Mouse (Mus musculus) thymus, postnatal 0 days (tissue): ENCODE results near the gene Hs2st1. TPM values are rescaled to one million over a fixed set of nuclear protein-coding genes. Genes with fewer than 3 reads are reported as not detected.
A peak's percentile ranks its signal among the peaks of the same experiment; 100 is the strongest.

ENCODE experiments used
- DNase-seq: peaks from one replicate; pipeline ENCODE4 v3.0.0-alpha.2; 2015; ENCODE audit warnings: low spot score
- polyA plus RNA-seq: library from polyadenylated mRNA; unstranded; fragments of >200 nt; fragmentation: Nextera tagmentation; extraction: Ambion mirVana; gene quantifications from 2 replicates; pipeline ENCODE4 v1.2.1, GENCODE M21; 2015

The Hs2st1 gene
- polyA plus RNA-seq: 7.6 and 10.8 TPM in 2 replicates

- peak; percentile 99 for DNase-seq
These were observed at the start of gene Hs2st1, which contains the start of gene Selenof for GRCm38 (mm10) chr3:144570047-144570815. Gene Hs2st1 (minus strand): TSS chr3:144570181. Gene Selenof (plus strand): TSS chr3:144570304.

DNA sequence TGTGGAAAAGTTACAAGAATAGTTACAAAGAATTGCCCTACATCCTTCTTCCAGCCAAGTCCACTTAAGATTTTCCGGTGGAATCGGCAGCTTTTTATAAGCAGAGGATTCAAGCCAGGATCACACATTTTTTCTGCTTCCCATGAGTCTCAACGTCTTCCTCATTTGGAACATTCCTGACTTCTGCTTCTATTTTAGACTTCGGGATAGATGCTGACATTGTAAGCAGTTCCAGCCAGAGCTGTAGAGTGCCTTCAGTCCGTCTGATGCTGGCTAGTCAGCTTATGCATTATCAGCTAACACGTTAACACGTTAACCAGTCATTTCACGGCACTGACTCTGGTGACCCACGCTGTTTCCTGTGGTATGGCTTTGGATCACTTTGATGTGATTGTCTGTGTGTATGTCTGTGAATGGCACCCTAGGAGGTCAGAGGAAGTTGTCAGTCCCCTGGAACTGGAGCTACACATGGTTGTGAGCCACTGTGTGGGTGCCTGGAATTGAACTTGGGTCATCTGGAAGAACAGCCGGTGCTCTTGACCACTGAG is 47.7 kb upstream of the Hs2st1 start:
- DNase-seq: no peak

DNA sequence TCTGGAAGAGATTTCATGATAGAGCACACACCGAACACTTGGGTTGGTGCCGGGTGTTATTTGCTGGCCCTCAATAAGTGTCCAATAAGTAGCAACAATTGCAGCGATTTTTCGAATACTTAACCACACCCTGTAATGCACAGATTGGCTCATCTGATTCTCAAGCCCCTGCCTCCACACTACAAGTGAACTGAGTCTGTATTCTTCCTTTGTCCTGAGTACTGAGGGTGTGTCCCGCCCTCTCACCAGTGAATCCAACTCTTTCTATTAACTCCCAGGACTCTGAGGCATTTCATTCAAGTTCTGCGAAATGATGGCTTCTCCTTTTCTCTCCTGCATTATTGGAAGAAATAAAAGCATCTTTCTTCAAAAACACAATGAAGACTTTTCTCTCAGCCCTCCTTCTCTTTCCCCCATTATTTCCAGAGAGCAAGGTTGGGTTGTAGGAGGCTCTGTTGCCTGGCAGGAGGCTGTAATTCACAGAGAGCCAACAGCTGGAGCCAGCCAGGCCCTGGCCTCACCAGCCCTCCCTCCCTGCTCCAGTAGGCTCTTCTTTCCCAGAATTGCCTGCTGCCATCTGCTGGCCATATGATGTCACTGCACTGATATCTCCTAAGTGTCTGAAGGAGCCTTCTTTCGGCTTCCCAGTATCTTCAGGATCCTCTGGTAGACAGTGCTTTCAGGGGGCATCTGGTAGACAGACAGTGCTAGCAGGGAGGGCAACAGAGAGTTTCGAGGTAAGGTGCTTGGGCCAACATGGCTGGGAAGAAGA is 46.9 kb upstream of the Hs2st1 start:
- DNase-seq: peak; percentile 67

DNA sequence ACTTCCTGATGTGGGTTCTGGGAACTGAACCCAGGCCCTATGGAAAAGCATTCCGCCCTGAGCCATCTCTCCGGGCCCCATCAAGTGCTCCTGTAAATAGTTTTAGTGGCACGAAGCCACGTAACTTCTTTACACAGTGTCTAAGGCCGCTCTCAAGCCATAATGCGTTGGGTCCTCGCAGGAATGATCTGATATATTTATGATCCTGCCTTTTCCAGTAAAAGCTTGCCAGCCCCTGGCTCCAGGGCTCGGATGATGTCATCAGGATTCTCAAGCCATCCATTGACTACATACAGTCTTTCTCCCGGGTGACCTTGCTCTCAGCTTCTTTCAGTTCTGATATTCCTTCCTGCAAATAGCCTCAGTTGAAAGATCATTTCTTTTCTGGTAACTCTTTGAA is 45.5 kb upstream of the Hs2st1 start:
- DNase-seq: no peak

GRCm38 (mm10) chr3:144614698-144615097 is 44.7 kb upstream of the Hs2st1 start:
- no peak for DNase-seq

DNA sequence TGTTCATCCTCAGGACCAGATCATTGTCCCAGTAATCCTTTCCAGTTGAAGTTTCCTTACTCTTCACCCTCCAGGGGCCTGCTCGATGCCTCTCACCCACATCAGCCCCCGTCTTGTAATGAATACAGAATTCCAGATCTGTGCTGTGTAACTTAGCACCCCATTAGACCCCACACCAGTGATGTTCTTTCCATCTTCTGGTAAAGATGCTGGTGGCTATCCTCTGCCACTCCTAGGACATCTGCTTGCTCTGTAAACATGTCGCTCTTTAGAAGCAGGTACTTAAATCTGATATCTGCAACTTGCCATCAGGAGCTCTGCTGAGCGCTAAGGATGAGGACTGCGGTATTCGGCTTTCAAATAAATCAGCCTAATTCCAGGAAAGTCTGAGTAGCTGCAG is 44.3 kb upstream of the Hs2st1 start:
- DNase-seq: no peak

DNA sequence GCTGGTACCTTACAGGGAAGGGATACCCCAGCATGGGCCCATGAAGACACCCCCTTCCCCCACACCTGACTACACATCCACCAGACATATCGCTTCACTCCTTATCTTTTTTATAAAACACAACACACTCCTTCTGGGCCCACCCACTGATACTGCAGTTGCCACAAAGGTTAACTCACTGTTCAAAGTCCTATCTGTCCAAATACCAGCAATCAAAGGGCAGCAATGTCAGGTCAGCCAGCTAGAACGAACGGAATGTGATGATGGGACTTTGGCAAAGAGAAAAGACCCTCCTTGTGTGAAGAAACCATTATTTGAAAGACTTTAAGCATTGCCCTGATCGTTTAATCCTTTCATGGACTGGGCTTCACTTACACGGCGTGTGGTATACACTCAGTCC is 42.4 kb upstream of the Hs2st1 start:
- no peak for DNase-seq

DNA sequence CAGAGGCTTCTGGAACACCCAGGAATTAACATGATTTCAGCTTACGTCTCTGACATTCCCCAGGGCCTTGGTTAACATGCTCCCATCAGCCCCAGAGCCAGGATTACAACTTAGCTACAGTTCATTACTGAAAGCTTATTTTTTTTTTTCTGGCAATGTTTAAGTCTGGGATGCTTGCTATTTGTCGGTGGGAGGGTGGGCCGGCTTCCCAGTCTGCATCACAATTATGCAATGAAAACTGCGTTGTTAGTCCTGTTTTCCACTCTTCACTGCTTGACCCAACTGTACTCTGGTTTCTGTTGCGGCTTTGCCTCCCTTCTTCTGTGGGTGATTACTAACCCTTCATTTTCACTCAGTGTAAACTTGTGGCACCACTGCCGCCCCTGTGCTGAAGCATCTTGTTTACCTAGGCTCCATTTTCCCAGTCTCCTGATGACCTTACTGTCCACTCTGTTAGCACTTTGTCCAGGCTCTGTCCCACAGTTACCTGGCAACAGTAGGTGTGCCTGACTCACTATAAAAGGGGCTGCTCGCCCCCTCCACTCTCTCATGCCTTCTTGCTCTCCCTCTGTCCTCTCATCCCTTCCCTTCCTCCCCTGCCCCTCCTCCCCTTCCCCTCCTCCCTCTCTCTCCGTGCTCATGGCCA is 41.8 kb upstream of the Hs2st1 start:
- DNase-seq: no peak

- DNase-seq: no peak
These were observed 40.8 kb upstream of the Hs2st1 start for GRCm38 (mm10) chr3:144610759-144611158.

DNA sequence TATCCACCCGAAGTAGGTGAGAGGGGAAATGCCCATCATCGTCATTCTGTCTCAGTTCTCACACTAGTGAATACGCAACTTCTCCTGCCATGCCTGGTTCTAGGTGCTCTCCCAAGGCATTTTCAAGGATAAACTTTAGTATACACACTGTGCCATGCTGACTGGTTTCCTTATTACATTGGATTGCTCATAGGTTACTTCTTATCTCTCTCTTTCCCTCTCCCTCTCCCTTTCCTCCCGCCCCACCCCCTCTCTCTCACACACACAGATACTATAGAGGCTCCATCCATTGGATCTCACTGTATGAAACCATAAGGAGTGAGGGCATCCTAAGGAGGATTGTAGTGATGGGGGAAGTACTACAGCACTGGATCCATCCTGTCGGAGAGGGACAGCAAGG is 38.1 kb upstream of the Hs2st1 start:
- no peak for DNase-seq

DNA sequence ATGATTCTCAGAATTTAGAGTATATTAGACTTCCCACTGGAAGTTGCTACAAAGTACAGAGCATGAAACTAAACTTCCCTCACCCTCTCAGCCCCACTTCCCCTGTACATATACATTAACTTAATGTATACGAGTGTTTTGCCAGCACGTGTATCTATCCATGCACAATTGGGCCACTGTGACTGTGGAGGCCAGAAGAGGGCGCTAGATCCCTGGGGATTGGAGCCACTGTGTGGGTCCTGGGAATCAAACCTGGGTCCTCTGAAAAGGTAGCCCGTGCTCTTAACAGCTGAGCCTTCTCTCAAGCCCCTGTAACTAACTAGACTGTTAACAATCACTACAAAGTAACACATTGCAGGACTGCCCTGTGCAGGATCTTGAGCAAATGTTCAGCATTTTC is 36.5 kb upstream of the Hs2st1 start:
- no peak for DNase-seq

GRCm38 (mm10) chr3:144605811-144606210 is 35.8 kb upstream of the Hs2st1 start:
- DNase-seq: peak; percentile 57

GRCm38 (mm10) chr3:144604205-144604604 is 34.2 kb upstream of the Hs2st1 start:
- DNase-seq: no peak

GRCm38 (mm10) chr3:144603558-144603957 is 33.6 kb upstream of the Hs2st1 start:
- no peak for DNase-seq

DNA sequence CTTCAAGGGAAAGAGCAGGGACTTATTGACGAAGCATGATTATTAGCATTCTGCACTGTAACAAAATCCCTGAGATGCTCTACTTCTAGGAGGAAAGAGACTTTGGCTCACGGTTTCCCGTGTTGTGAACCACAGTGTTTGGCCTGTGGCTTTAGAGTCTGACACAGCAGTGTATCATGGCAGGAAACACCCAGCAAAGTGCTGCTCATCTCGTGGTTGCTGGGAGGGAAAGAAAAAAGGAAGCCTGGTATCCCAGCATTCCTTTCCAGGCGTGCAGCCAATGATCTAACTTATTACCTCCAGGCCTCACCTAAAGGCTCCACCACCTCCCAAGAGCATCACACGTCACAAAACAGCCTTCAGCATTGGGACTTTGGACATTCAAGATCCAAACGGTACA is 32.8 kb upstream of the Hs2st1 start:
- DNase-seq: no peak

DNA sequence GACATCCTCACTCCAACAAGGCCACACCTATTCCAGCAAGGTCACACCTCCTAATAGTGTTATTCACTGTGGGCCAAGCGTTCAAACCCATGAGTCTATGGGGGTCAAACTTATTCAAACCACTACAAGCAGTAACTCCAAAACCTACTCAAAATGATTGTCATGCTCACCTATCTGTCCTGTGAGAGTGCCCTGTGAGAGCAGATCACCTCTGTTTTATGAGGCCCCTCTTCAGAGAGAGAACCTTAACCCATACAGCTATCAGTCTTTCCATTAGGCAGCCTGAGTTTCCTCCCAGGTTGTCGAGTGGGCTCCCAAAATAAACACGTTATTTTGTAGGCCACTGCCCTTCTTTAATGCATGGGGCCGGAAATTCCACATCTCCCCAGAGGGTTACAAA is 32.4 kb upstream of the Hs2st1 start:
- DNase-seq: no peak

GRCm38 (mm10) chr3:144597790-144598467 is 27.9 kb upstream of the Hs2st1 start:
- no peak for DNase-seq

DNA sequence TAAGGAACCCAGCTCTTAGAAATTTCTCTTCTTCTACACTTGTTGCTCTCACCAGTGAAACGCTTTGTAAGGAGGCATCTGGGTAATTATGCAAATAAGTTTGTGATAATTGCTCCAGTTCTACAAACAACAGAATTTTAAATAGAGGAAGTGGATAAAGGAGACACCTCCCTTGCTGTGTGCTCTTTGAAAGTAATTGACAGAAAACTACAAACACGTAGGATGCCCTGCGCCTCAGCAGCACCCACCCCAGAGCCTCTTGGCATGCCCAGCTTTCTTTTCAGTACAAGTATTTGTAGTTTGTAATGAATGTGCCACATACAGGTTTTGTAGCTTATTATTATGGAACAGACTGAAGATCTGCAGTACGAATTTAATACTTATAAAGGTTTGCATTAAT is 27.1 kb upstream of the Hs2st1 start:
- no peak for DNase-seq

DNA sequence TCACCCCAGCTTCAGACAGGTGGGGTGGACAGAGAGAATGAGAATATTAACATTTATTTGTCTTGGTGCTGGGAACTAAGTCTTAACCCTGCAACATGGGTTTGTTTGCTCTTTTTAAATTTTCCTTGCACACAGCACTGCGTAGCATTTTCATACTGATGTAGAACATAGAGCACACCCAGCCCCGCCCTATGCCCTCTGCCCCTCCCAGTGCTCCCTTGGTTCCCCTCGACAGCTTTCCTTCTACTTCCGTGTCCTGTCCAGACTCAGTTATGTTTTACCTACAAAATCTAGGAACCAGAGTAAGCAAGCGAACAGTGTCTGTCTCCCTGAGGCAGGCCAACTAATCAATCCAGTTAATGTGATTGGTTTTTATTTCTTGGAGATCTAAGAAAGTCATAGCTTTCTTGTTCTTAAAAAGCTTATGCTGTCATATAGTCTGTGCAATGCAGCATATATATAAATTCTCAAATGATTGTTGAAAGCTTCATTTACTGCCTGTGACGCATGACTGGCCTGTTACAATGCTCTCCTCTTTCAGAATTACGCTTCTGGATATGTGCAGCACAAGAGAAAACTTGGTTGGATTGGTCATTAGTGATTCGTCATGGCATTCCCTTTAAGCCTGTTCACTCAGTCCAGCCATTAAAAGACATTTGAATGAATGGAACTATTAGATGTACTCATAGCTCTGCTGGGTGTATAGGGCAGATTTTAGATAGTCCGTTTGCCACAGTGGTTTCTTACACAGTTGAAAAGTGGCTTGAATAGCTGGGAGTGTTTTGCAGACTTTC is 23.2 kb upstream of the Hs2st1 start:
- DNase-seq: no peak

DNA sequence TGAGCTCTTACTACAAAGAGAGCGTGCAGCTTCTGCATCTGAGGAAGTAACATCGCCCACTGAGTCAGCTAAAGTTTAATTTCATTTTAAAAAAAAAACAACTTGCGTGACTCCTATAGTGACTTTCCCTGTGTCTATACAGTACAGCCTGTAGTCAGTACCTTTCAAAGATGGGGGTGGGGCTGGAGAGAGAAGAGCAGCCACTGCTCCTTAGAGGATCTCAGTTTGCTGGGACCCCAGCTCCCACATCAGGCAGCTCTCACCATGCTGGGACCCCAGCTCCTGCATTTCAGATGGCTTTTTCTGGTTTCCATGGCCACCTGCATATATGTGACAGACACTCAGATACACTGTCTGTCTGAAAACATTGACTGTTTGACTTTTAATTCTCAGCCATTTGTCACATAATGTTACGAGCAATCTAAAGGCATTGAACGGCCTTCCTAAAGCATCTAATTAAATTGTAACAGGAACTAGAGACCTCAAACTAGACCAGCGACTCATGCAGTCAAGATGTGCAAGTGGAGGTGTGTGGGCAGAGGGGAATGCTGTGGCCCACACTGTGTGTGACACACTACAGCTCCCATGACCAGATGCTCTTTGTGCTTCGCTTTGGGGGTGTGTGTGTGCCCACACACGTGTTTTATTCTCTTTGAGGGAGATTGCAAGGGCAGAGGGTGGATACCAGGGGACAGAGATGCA is 19.4 kb upstream of the Hs2st1 start:
- no peak for DNase-seq
